Mouse (Mus musculus) right cerebral cortex, postnatal 14 days (tissue): ENCODE results near the gene Uck1.
A peak's percentile ranks its signal among the peaks of the same experiment; 100 is the strongest.

ENCODE experiments used
- DNase-seq: peaks from one replicate; pipeline ENCODE4 v3.0.0; 2022

The Uck1 gene

GRCm38 (mm10) chr2:32258887-32259533 is 949 bp downstream of the Uck1 start:
- DNase-seq = no peak

- no peak for DNase-seq
Measured at GRCm38 (mm10) chr2:32256273-32256672, 3.7 kb downstream of the Uck1 start.

GRCm38 (mm10) chr2:32254563-32254962 is 5.4 kb downstream of the Uck1 start:
- no peak for DNase-seq

GRCm38 (mm10) chr2:32253352-32253751 is 6.6 kb downstream of the Uck1 start:
- DNase-seq = no peak

- DNase-seq = no peak
Measured at GRCm38 (mm10) chr2:32252658-32253057, 7.3 kb downstream of the Uck1 start.

GRCm38 (mm10) chr2:32251791-32252527 is 8.0 kb downstream of the Uck1 start:
- no peak for DNase-seq

GRCm38 (mm10) chr2:32248377-32249361 is 11.3 kb downstream of the Uck1 start:
- DNase-seq = no peak

GRCm38 (mm10) chr2:32246741-32247140 is 13.2 kb downstream of the Uck1 start:
- no peak for DNase-seq

GRCm38 (mm10) chr2:32242986-32243385 is 17.0 kb downstream of the Uck1 start:
- no peak for DNase-seq

GRCm38 (mm10) chr2:32240591-32240990 is 19.4 kb downstream of the Uck1 start:
- no peak for DNase-seq

- DNase-seq = no peak
Measured at GRCm38 (mm10) chr2:32238708-32239435, 21.1 kb downstream of the Uck1 start.

- no peak for DNase-seq
Measured at GRCm38 (mm10) chr2:32237571-32237970, 22.4 kb downstream of the Uck1 start.

- no peak for DNase-seq
Measured at GRCm38 (mm10) chr2:32236760-32237487, 23.0 kb downstream of the Uck1 start.

- DNase-seq = peak; percentile 89
Measured at GRCm38 (mm10) chr2:32235886-32236759, 23.8 kb downstream of the Uck1 start, which contains the start of gene Pomt1. Gene Pomt1 (plus strand): TSS chr2:32236590.

- no peak for DNase-seq
Measured at GRCm38 (mm10) chr2:32235433-32235832, 24.5 kb downstream of the Uck1 start.

- no peak for DNase-seq
Measured at GRCm38 (mm10) chr2:32222057-32222456, 37.9 kb downstream of the Uck1 start.

GRCm38 (mm10) chr2:32221577-32221976 is 38.4 kb downstream of the Uck1 start:
- no peak for DNase-seq

- no peak for DNase-seq
Measured at GRCm38 (mm10) chr2:32220969-32221368, 39.0 kb downstream of the Uck1 start.

GRCm38 (mm10) chr2:32220021-32220420 is 39.9 kb downstream of the Uck1 start:
- DNase-seq = no peak

GRCm38 (mm10) chr2:32219501-32219900 is 40.5 kb downstream of the Uck1 start:
- no peak for DNase-seq
